Mouse (Mus musculus) C2C12 (cell line): ENCODE data around the gene Uqcr10. TPM values are rescaled to one million over a fixed set of nuclear protein-coding genes. Genes with fewer than 3 reads are reported as not detected.
A peak's percentile ranks its signal among the peaks of the same experiment; 100 is the strongest.

Experiments
- H3K27me3 ChIP-seq: one replicate; pipeline ENCODE4 v1.6.1; 2011; ENCODE audit not compliant: control insufficient read depth, insufficient read depth, insufficient read length
- H3K36me3 ChIP-seq: one replicate; pipeline ENCODE4 v1.6.1; 2011; ENCODE audit not compliant: control insufficient read depth, insufficient read depth
- H3K4me3 ChIP-seq: one replicate; pipeline ENCODE4 v1.5.1; 2011; ENCODE audit warnings: mild to moderate bottlenecking, control low read depth; ENCODE audit not compliant: poor library complexity, insufficient read depth, severe bottlenecking
- H3K79me2 ChIP-seq: one replicate; pipeline ENCODE4 v1.6.1; 2011; ENCODE audit not compliant: control insufficient read depth, insufficient read depth
- H3K79me3 ChIP-seq: one replicate; pipeline ENCODE4 v1.6.1; 2011; ENCODE audit warnings: low read depth, control low read depth
- H3ac ChIP-seq: one replicate; pipeline ENCODE3; 2011; ENCODE audit warnings: low read depth; ENCODE audit not compliant: control insufficient read depth, insufficient read length
- CEBPB ChIP-seq: IDR thresholded peaks from one replicate; pipeline ENCODE4 v1.6.1; 2011; ENCODE audit warnings: low read depth, mild to moderate bottlenecking, control low read depth, moderate library complexity
- CTCF ChIP-seq: IDR thresholded peaks from one replicate; pipeline ENCODE4 v1.5.1; 2011; ENCODE audit not compliant: control insufficient read depth, insufficient read depth, insufficient read length
- FOSL1 ChIP-seq: IDR thresholded peaks from one replicate; pipeline ENCODE4 v1.8.0; 2011; ENCODE audit warnings: mild to moderate bottlenecking, low read length; ENCODE audit not compliant: poor library complexity, insufficient read depth, severe bottlenecking
- MAX ChIP-seq: IDR thresholded peaks from one replicate; pipeline ENCODE4 v1.6.1; 2011; ENCODE audit warnings: mild to moderate bottlenecking, control low read depth
- MYOD1 ChIP-seq: IDR thresholded peaks from one replicate; pipeline ENCODE4 v1.6.1; 2011; ENCODE audit warnings: low read depth; ENCODE audit not compliant: control insufficient read depth, insufficient read length
- MYOG ChIP-seq: IDR thresholded peaks from one replicate; pipeline ENCODE4 v1.6.1; 2011; ENCODE audit not compliant: control insufficient read depth, insufficient read length; ENCODE audit errors: extremely low read depth
- USF1 ChIP-seq: IDR thresholded peaks from one replicate; pipeline ENCODE4 v1.6.1; 2011; ENCODE audit warnings: low read depth, mild to moderate bottlenecking, control low read depth, moderate library complexity
- long read RNA-seq, 2 experiments: library from polyadenylated mRNA; unstranded; transcript quantifications; one replicate each; pipeline ENCODE4 v2.0.0; 2019 to 2020
- polyA plus RNA-seq: library from polyadenylated mRNA; unstranded; fragments of >200 nt; fragmentation: generic; extraction: Trizol; gene quantifications from one replicate; pipeline ENCODE4 v1.2.1, GENCODE M21; 2012; ENCODE audit warnings: missing spikeins

The Uqcr10 gene
- 905 TPM for polyA plus RNA-seq
- long read RNA-seq, experiment 1, transcript Uqcr10-201 (2 exons, 434 nt) = major isoform, 230 of 256 reads
- long read RNA-seq, experiment 1, transcript Uqcr10-203 (3 exons, 510 nt) = minor isoform, 24 of 256 reads
- long read RNA-seq, experiment 1, partial matches to known transcripts = 0 of 256 reads
- long read RNA-seq, experiment 1, other reads (novel, unspliced or antisense) = 2 of 256 reads
- long read RNA-seq, experiment 2, transcript Uqcr10-201 (2 exons, 434 nt) = major isoform, 12 of 13 reads
- long read RNA-seq, experiment 2, partial matches to known transcripts = 0 of 13 reads
- long read RNA-seq, experiment 2, other reads (novel, unspliced or antisense) = 0 of 13 reads

- peak within 1 kb of the TSS; percentile 68 for H3K4me3 ChIP-seq
- H3K36me3 ChIP-seq = peaks cover 17% of the 10 kb centered on the region
- H3ac ChIP-seq = peak within 1 kb of the TSS; percentile 93
- H3K79me2 ChIP-seq = peaks cover 28% of the 10 kb centered on the region
- peaks cover 19% of the 10 kb centered on the region for H3K79me3 ChIP-seq
- H3K27me3 ChIP-seq = no peaks in the 10 kb centered on the region
- TF ChIP-seq USF1 (no peak), MYOD1 (no peak), CEBPB (peak; percentile 56), MAX (peak; percentile 66), MYOG (no peak), FOSL1 (no peak)
These were observed at the start of gene Uqcr10, which contains the start of gene Zmat5 for GRCm38 (mm10) chr11:4704072-4704964. TSS of gene Uqcr10 (minus strand) at chr11:4704342. TSS of gene Zmat5 (plus strand) at chr11:4704678.

- H3K36me3 ChIP-seq = no peaks in the 10 kb centered on the region
- H3K4me3 ChIP-seq = no peak overlapping the region
- no peak for TF ChIP-seq CEBPB
- TF ChIP-seq MYOD1 = no peak
- TF ChIP-seq MYOG = no peak
- TF ChIP-seq FOSL1 = no peak
- TF ChIP-seq MAX = no peak
- no peak for TF ChIP-seq CTCF
- TF ChIP-seq USF1 = no peak
- no peak overlapping the region for H3ac ChIP-seq
- H3K27me3 ChIP-seq = peaks cover 28% of the 10 kb centered on the region
- H3K79me3 ChIP-seq = no peaks in the 10 kb centered on the region
- H3K79me2 ChIP-seq = no peaks in the 10 kb centered on the region
These were observed 48.7 kb upstream of the Uqcr10 start for GRCm38 (mm10) chr11:4752836-4753235.

GRCm38 (mm10) chr11:4750263-4750662 is 46.1 kb upstream of the Uqcr10 start:
- no peaks in the 10 kb centered on the region for H3K79me3 ChIP-seq
- peaks cover 48% of the 10 kb centered on the region for H3K27me3 ChIP-seq

GRCm38 (mm10) chr11:4747285-4747684 is 43.1 kb upstream of the Uqcr10 start:
- Histone ChIP-seq H3K27me3 (peaks cover 73% of the 10 kb centered on the region), H3K79me2 (no peaks in the 10 kb centered on the region), H3K36me3 (no peaks in the 10 kb centered on the region), H3K4me3 (no peak overlapping the region), H3K79me3 (no peaks in the 10 kb centered on the region), H3ac (no peak overlapping the region)
- TF ChIP-seq MYOG = no peak
- TF ChIP-seq CEBPB = no peak
- no peak for TF ChIP-seq FOSL1
- TF ChIP-seq USF1 = no peak
- TF ChIP-seq MAX = no peak
- TF ChIP-seq CTCF = no peak
- no peak for TF ChIP-seq MYOD1

More at GRCm38 (mm10) chr11:4750263-4750662, 46.1 kb upstream of the Uqcr10 start:
- H3K4me3 ChIP-seq = no peak overlapping the region
- H3ac ChIP-seq = no peak overlapping the region
- H3K36me3 ChIP-seq = no peaks in the 10 kb centered on the region
- H3K79me2 ChIP-seq = no peaks in the 10 kb centered on the region
- no peak for TF ChIP-seq CEBPB
- TF ChIP-seq MAX = no peak
- TF ChIP-seq CTCF = no peak
- TF ChIP-seq MYOD1 = no peak
- TF ChIP-seq FOSL1 = no peak
- no peak for TF ChIP-seq MYOG
- no peak for TF ChIP-seq USF1

- TF ChIP-seq CTCF = no peak
- TF ChIP-seq FOSL1 = no peak
- no peak for TF ChIP-seq MYOD1
- TF ChIP-seq CEBPB = no peak
- no peak for TF ChIP-seq MAX
- no peak for TF ChIP-seq USF1
- TF ChIP-seq MYOG = no peak
- Histone ChIP-seq H3K36me3 (no peaks in the 10 kb centered on the region), H3K27me3 (peaks cover 79% of the 10 kb centered on the region), H3ac (no peak within 1 kb of the TSS), H3K4me3 (no peak within 1 kb of the TSS), H3K79me2 (no peaks in the 10 kb centered on the region), H3K79me3 (no peaks in the 10 kb centered on the region)
These were observed 42.6 kb upstream of the Uqcr10 start, which contains the start of gene Cabp7 for GRCm38 (mm10) chr11:4746733-4747132. TSS of gene Cabp7 (minus strand) at chr11:4746778.
